Mouse (Mus musculus) stomach, embryonic 15.5 days (tissue): Measurements from ENCODE around the gene Slc5a5. TPM values are rescaled to one million over a fixed set of nuclear protein-coding genes. Genes with fewer than 3 reads are reported as not detected.

Experiments
- ATAC-seq: fragments of 200-750 bp; cut with Nextera tagmentation; 2 replicates; pipeline ENCODE4 v1.8.0; 2017; ENCODE audit warnings: low read depth, moderate number of reproducible peaks, moderate TSS enrichment; ENCODE audit not compliant: insufficient read depth, low FRiP score
- H3K27ac ChIP-seq: fragments of 300-500 bp; sonication (generic); 2 replicates; pipeline ENCODE4 v1.5.1; 2015; ENCODE audit warnings: mild to moderate bottlenecking, inconsistent platforms
- H3K27me3 ChIP-seq: fragments of 300-500 bp; sonication (generic); replicated peaks from 2 replicates; pipeline ENCODE4 v1.6.1; 2015; ENCODE audit warnings: inconsistent platforms
- H3K36me3 ChIP-seq: fragments of 300-500 bp; sonication (generic); 2 replicates; pipeline ENCODE4 v1.6.1; 2015; ENCODE audit warnings: inconsistent platforms
- H3K4me1 ChIP-seq: fragments of 300-500 bp; sonication (generic); 2 replicates; pipeline ENCODE4 v1.6.1; 2015; ENCODE audit warnings: inconsistent platforms
- H3K4me2 ChIP-seq: fragments of 300-500 bp; sonication (generic); 2 replicates; pipeline ENCODE4 v1.6.1; 2015; ENCODE audit warnings: mild to moderate bottlenecking, inconsistent platforms
- H3K4me3 ChIP-seq: fragments of 300-500 bp; sonication (generic); replicated peaks from 2 replicates; pipeline ENCODE4 v1.5.1; 2015; ENCODE audit warnings: inconsistent platforms
- H3K9ac ChIP-seq: fragments of 300-500 bp; sonication (generic); 2 replicates; pipeline ENCODE4 v1.6.1; 2015; ENCODE audit warnings: inconsistent platforms
- H3K9me3 ChIP-seq: fragments of 300-500 bp; sonication (generic); 2 replicates; pipeline ENCODE4 v1.6.1; 2016; ENCODE audit warnings: inconsistent platforms
- WGBS: fragments of 180-500 bp; shearing (Covaris S2); methylation state at CpG from one replicate; pipeline ENCODE4 v1.1.7; 2015; 5-methylcytosine and 5-hydroxymethylcytosine counted together
- polyA plus RNA-seq: library from polyadenylated mRNA; unstranded; fragments of >200 nt; fragmentation: Nextera tagmentation; extraction: Ambion mirVana; gene quantifications from 2 replicates; pipeline ENCODE4 v1.2.1, GENCODE M21; 2015

Gene Slc5a5
- polyA plus RNA-seq, result 4.1 and 6.0 TPM in 2 replicates

DNA sequence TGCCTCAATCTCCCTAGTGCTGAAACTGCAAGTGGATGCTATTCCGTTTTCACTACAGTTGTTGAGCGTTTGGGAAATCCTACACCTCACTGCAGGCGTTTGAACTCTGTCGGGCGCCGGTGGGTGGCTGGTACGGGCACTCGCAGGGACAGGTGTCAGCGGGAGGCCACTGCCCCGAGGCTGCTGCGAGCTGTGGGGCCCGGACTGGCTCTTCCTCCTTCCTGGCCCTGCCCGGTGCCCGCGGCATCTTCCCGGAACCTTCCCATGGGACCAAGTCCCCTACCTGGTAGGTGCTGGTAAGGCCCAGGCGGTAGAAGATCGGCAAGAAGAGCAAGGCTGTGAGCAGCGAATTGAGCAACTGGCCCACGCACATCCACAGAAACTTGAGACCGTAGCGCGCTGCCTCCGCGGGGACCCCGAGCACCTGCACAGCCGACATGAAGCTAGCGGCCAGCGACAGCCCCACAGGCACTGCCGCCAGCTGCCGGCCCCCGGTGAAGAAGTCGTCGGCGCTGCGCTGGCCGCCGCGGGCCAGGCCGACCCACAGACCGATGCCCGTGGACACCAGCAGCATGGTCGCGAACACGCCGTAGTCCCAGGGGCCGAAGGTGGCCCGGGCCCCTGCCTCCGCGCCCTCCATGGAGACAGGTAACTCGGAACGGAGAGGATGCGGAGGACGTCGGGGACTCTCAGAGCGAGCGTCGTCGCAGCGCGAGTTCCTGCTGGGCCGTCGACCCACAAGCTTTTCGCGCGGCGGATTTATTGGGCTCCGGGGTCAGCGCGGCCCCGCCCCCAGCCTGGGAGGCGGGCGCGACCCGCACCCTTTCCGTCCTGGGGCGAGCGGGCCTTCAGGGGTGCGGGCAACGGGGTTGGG, at the start of gene Slc5a5:
Gene Slc5a5, minus strand, starts transcription at position 736 of the 874 bp plus-strand sequence.
- Histone ChIP-seq H3K9me3 (no peaks in the 10 kb centered on the region), H3K36me3 (peaks cover 17% of the 10 kb centered on the region), H3K4me2 (peak within 1 kb of the TSS; percentile 54), H3K9ac (no peak within 1 kb of the TSS), H3K27ac (no peak within 1 kb of the TSS), H3K27me3 (peaks cover 38% of the 10 kb centered on the region), H3K4me1 (peaks cover 32% of the 10 kb centered on the region), H3K4me3 (peak within 1 kb of the TSS; percentile 32)
- WGBS, result 4% methylated on average over 80 of the region's 80 CpGs
- no peak for ATAC-seq

DNA sequence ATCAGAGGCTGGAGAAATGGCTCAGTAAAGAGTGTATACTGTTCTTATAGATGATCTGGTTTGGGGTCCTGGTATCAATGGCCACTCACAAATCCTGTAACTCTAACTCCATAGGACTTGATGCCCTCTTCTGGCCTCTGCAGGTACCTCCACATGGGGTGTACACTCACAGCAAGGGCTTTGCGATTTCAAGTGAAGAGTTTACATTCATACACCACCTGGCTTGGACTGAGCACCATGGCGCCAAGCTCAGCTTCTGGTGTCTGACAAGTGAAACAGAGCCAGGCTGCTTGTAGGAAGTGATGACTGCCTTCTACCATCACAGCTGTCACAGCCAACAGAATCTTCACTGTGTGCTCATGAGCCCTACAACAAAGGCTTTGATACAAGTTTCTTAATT, 48.9 kb upstream of the Slc5a5 start:
- no peaks in the 10 kb centered on the region for H3K4me1 ChIP-seq
- H3K9me3 ChIP-seq, result no peaks in the 10 kb centered on the region
- no peak overlapping the region for H3K4me2 ChIP-seq
- H3K27ac ChIP-seq, result no peak overlapping the region
- no peak overlapping the region for H3K4me3 ChIP-seq
- 60% methylated on average over 2 of the region's 2 CpGs for WGBS
- no peak for ATAC-seq
- no peaks in the 10 kb centered on the region for H3K27me3 ChIP-seq
- H3K36me3 ChIP-seq, result no peaks in the 10 kb centered on the region
- no peak overlapping the region for H3K9ac ChIP-seq

DNA sequence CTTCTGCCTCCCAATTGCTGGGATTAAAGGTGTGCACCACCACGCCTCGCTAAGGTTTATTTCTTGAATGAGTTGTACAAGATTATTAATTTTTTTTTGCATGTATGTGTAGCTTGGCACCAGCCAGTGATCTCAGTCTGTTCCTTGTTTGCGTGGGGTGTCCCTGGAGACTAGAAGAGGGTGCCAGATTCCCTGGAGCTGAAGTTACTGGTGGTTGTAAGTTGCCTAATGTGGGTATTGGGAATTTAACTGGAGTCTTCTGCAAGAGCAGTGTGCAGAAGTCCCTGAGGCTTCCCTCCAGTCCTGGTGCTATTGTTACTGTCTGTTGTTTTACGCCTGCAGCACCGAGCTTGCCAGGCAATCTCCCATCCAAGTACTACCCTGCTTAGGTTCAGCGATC, 44.6 kb upstream of the Slc5a5 start:
- Histone ChIP-seq H3K27ac (no peak overlapping the region), H3K4me1 (no peaks in the 10 kb centered on the region), H3K4me3 (no peak overlapping the region), H3K9ac (no peak overlapping the region), H3K9me3 (no peaks in the 10 kb centered on the region), H3K27me3 (no peaks in the 10 kb centered on the region), H3K36me3 (no peaks in the 10 kb centered on the region), H3K4me2 (no peak overlapping the region)
- 83% methylated on average over 6 of the region's 6 CpGs for WGBS
- ATAC-seq, result no peak

DNA sequence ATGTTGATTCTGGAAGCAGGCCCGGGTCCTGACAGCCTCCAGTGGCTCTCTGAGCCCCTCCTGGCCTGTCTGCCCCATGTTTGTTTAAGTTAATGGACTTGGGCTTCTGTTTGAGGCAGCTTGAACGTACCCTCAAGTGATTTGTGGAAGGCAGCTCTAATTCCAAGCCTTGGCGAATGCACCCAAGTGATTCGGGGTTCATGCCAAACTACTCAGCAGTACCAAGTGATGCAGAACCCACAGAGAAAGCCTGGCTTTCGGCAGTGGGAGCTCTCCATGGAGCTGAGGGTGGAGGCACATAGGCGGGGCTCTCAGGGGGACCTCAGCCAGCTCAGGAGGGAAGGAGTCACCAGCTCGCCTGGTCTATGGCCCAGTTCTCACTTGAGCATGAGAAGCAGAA, 42.2 kb upstream of the Slc5a5 start:
- ATAC-seq, result no peak
- Histone ChIP-seq H3K9me3 (no peaks in the 10 kb centered on the region), H3K9ac (no peak overlapping the region), H3K4me3 (no peak overlapping the region), H3K4me2 (no peak overlapping the region), H3K27ac (no peak overlapping the region), H3K4me1 (no peaks in the 10 kb centered on the region), H3K27me3 (no peaks in the 10 kb centered on the region), H3K36me3 (no peaks in the 10 kb centered on the region)
- 54% methylated on average over 7 of the region's 7 CpGs for WGBS

DNA sequence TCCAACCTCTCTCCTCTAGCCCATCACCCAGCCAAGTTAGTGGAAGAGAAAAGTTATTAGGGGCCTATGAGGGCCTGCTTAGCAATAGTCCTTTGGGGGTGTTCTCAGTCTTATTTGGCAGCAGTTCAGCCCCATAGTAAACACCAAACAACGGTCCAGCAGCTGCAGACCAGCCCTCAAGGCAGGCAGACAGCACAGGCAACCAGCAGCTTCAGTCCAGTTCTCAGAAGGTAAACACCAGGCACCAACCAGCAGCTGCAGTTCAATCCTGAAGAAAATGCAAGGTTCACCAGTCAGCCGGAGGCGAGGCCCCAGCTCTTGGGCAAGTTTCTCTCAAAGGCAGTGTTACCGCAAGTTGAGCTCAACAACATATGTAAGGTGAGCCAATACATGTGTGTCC, 40.5 kb upstream of the Slc5a5 start:
- Histone ChIP-seq H3K9ac (no peak overlapping the region), H3K4me3 (no peak overlapping the region), H3K27ac (no peak overlapping the region), H3K36me3 (no peaks in the 10 kb centered on the region), H3K4me1 (no peaks in the 10 kb centered on the region), H3K27me3 (no peaks in the 10 kb centered on the region), H3K4me2 (no peak overlapping the region), H3K9me3 (no peaks in the 10 kb centered on the region)
- ATAC-seq, result peak; percentile 37; the same call in 1 of the 2 replicates
- WGBS, result 73% methylated on average over 4 of the region's 4 CpGs

DNA sequence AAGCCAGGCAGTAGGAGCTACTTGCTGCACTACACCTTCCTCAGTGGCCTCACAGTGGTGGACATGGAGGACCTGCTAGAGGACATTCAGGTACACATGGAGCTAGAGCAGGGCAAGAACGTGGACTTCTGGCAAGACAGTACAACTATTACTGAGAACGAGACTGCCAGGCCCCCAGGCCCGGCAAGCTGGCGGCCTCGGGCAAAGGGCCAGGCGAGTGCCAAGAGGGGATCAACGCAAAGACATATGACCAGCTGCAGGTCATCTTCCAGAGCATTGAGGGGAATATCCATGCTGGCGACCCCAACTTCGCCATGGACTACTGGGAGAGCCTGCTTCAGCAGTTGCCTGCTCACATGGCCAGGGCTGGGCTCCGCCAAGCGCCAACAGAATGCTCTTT, 39.2 kb upstream of the Slc5a5 start:
- H3K4me3 ChIP-seq, result no peak overlapping the region
- H3K27ac ChIP-seq, result no peak overlapping the region
- WGBS, result 87% methylated on average over 11 of the region's 11 CpGs
- no peaks in the 10 kb centered on the region for H3K27me3 ChIP-seq
- no peak overlapping the region for H3K9ac ChIP-seq
- no peaks in the 10 kb centered on the region for H3K4me1 ChIP-seq
- H3K4me2 ChIP-seq, result no peak overlapping the region
- no peaks in the 10 kb centered on the region for H3K9me3 ChIP-seq
- no peaks in the 10 kb centered on the region for H3K36me3 ChIP-seq
- ATAC-seq, result no peak

DNA sequence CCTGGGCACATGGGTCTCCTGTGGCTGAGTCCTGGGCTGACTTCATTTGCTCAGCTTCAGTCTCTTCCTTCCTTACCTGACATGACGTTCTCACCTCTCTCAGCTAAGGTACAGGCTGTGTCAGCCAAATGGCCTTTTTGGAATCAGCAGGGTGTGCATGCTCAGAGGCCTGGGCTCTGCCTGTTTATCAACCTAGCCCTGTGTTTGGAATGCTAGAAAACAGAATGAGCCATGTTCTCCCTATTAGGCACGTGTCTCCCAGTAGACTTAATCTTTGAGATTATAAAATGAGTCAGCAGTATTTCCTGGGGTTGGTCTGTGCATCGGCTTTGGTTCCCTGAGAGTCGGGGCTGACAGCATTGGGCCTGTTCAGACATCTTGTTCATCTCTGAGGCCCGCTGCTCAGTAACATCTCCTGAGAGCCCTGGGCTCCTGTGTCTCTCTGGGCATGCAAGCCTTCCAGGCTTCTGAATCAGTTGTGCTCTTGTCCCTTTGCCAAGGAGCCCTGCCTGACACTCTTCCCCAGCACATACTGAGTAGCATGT, 36.3 kb upstream of the Slc5a5 start:
- H3K9ac ChIP-seq, result no peak overlapping the region
- 69% methylated on average over 5 of the region's 5 CpGs for WGBS
- H3K27me3 ChIP-seq, result no peaks in the 10 kb centered on the region
- H3K4me1 ChIP-seq, result no peaks in the 10 kb centered on the region
- no peaks in the 10 kb centered on the region for H3K36me3 ChIP-seq
- no peaks in the 10 kb centered on the region for H3K9me3 ChIP-seq
- no peak overlapping the region for H3K4me3 ChIP-seq
- no peak overlapping the region for H3K27ac ChIP-seq
- no peak overlapping the region for H3K4me2 ChIP-seq
- no peak for ATAC-seq

DNA sequence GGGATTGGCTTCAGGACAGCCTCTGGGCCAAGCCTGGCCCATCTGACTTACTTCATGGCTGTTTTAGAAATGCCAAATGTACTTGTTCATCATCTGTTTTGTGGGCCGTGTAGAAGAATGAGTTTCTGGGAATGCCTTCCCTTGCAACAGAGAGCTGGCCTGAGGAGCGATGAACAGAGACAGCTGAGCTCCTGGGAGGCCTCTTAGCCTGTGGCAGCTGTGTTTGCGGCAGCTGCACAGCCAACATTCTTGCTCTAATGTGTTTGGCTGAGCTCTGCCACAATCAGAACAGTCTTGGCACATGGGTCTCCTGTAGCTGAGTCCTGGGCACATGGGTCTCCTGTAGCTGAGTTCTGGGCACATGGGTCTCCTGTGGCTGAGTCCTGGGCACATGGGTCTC, 35.5 kb upstream of the Slc5a5 start:
- 78% methylated on average over 3 of the region's 3 CpGs for WGBS
- Histone ChIP-seq H3K27me3 (no peaks in the 10 kb centered on the region), H3K4me1 (no peaks in the 10 kb centered on the region), H3K36me3 (no peaks in the 10 kb centered on the region), H3K27ac (no peak overlapping the region), H3K4me3 (no peak overlapping the region), H3K4me2 (no peak overlapping the region), H3K9me3 (no peaks in the 10 kb centered on the region), H3K9ac (no peak overlapping the region)
- no peak for ATAC-seq

DNA sequence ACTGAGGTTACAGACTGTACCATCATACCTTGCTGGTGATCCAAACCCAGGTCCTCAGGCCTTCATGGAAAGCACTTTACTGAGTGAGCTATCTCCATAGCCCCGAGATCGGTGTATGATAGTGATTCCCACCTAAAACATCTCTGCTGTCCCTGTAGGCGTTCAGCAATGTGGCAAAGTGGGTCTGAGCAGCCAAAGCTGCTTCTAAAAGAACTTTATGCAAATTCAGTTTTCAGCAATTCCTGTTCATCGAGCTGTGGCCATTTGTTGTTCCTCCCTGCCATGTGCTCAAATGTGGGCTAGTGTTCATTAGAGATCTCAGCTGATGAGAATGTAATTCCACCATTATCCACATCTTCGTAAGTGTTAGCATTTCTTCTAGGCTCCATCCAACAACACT, 33.8 kb upstream of the Slc5a5 start:
- no peaks in the 10 kb centered on the region for H3K4me1 ChIP-seq
- H3K9ac ChIP-seq, result no peak overlapping the region
- no peak for ATAC-seq
- H3K9me3 ChIP-seq, result no peaks in the 10 kb centered on the region
- no peak overlapping the region for H3K4me2 ChIP-seq
- no peak overlapping the region for H3K4me3 ChIP-seq
- WGBS, result 86% methylated on average over 5 of the region's 5 CpGs
- H3K27ac ChIP-seq, result no peak overlapping the region
- H3K36me3 ChIP-seq, result no peaks in the 10 kb centered on the region
- H3K27me3 ChIP-seq, result no peaks in the 10 kb centered on the region

DNA sequence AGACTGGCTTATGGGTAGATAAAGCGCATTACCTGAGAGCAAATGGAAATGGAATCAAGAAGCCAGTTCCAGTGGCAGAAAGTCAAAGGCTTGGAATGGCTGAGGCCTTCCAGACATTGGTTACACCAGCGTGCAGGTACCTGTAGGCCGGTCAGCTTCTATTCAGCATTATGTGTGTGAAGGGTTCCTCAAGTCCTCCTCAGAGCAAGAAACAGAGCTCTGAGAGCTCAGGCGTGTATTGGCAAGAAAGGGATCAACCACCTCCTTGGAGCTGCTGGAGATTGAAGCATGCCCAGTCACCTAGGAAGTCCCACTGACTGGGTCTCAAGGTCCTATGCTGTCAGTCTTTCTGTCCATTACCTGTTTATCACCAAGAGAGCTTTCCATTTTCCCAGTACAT, 33.2 kb upstream of the Slc5a5 start:
- H3K9me3 ChIP-seq, result no peaks in the 10 kb centered on the region

DNA sequence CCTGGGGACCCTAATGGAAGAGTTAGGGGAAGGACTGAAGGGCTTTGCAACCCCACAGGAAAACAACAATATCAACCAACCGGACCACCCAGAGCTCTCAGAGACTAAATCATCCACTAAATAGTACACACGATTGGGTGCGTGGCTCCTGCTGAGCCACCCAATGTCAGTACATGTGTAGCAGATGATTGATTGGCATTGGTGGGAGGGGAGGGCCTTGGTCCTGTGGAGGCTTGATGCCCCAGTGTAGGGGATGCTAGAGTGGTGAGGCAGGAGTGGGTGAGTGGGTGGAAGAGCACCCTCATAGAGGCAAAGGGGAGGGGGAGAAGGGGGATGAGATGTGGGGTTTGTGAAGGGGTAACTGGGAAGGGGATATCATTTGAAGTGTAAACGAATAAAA, 31.6 kb upstream of the Slc5a5 start:
- H3K4me2 ChIP-seq, result no peak overlapping the region
- no peaks in the 10 kb centered on the region for H3K36me3 ChIP-seq
- no peak overlapping the region for H3K4me3 ChIP-seq
- WGBS, result 87% methylated on average over 4 of the region's 4 CpGs
- H3K9me3 ChIP-seq, result no peaks in the 10 kb centered on the region
- no peaks in the 10 kb centered on the region for H3K27me3 ChIP-seq
- H3K27ac ChIP-seq, result no peak overlapping the region
- no peak for ATAC-seq
- H3K9ac ChIP-seq, result no peak overlapping the region
- no peaks in the 10 kb centered on the region for H3K4me1 ChIP-seq

More for the DNA sequence above, 33.2 kb upstream of the Slc5a5 start:
- H3K36me3 ChIP-seq, result no peaks in the 10 kb centered on the region
- H3K27ac ChIP-seq, result no peak overlapping the region
- H3K4me2 ChIP-seq, result no peak overlapping the region
- H3K9ac ChIP-seq, result no peak overlapping the region
- no peaks in the 10 kb centered on the region for H3K27me3 ChIP-seq
- WGBS, result 92% methylated on average over 4 of the region's 4 CpGs
- H3K4me1 ChIP-seq, result no peaks in the 10 kb centered on the region
- H3K4me3 ChIP-seq, result no peak overlapping the region
- ATAC-seq, result no peak

DNA sequence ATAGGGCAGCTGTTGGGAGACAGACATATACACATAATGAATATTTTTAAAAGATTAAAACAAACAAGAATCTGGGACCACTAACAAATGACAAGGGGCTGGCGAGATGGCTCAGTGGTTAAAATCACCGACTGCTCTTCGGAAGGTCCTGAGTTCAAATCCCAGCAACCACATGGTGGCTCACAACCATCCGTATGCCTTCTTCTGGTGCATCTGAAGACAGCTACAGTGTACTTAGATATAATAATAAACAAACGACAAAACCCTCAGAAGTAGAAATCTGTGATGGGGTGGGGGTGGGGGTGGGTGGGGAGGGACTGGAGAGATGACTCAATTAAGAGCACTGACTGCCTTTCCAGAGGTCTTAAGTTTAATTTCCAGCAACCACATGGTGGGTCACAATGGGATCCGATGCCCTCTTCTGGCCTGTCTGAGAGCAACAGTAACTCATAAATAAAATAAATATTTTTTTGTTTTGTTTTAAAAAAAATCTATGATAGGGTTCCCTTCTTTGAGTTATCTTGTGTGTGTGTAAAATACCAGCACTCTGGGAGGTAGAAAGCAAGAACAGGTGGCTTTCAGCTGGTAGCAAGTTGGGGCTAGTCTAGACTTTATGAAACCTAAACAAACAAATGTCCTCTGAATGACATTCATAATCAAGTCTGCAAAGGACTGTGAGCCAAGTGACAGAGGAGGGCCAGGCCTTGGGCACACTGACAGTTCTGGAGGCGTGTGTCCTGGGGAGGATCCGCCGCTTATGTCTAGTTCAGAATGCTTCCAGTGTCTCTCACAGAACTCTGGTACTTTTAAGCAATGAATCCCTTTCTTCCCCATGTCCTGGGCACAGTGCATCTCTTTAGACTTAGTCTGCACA, 27.7 kb upstream of the Slc5a5 start:
- no peak overlapping the region for H3K4me3 ChIP-seq
- H3K27ac ChIP-seq, result no peak overlapping the region
- peaks cover 21% of the 10 kb centered on the region for H3K36me3 ChIP-seq
- no peak overlapping the region for H3K4me2 ChIP-seq
- H3K4me1 ChIP-seq, result no peaks in the 10 kb centered on the region
- no peak overlapping the region for H3K9ac ChIP-seq
- ATAC-seq, result no peak
- no peaks in the 10 kb centered on the region for H3K27me3 ChIP-seq
- H3K9me3 ChIP-seq, result no peaks in the 10 kb centered on the region
- WGBS, result 78% methylated on average over 9 of the region's 9 CpGs
